Mouse (Mus musculus) liver, adult 2 months (tissue): ENCODE measurements around the gene Olfr70. TPM values are rescaled to one million over a fixed set of nuclear protein-coding genes. Genes with fewer than 3 reads are reported as not detected.

Experiments
- DNase-seq: peaks from one replicate; pipeline ENCODE4 v3.0.0-alpha.2; 2011; ENCODE audit warnings: low read depth, low spot score; ENCODE audit errors: extremely low read depth
- H3K27ac ChIP-seq: fragments of 200-500 bp; replicated peaks from 2 replicates; pipeline ENCODE4 v1.5.1; 2012; ENCODE audit warnings: low read depth, mild to moderate bottlenecking, control low read depth, inconsistent platforms, low read length; ENCODE audit not compliant: insufficient read depth
- H3K27me3 ChIP-seq: fragments of 200-500 bp; 2 replicates; pipeline ENCODE4 v1.6.1; 2012; ENCODE audit warnings: mild to moderate bottlenecking, moderate library complexity, low read length, inconsistent platforms; ENCODE audit not compliant: control insufficient read depth, insufficient read depth
- H3K36me3 ChIP-seq: fragments of 200-500 bp; 2 replicates; pipeline ENCODE4 v1.6.1; 2012; ENCODE audit warnings: low read length, inconsistent platforms; ENCODE audit not compliant: control insufficient read depth, insufficient read depth
- H3K4me1 ChIP-seq: fragments of 200-500 bp; 2 replicates; pipeline ENCODE4 v1.6.1; 2011; ENCODE audit warnings: low read length; ENCODE audit not compliant: control insufficient read depth, insufficient read depth
- H3K4me3 ChIP-seq: fragments of 200-500 bp; 2 replicates; pipeline ENCODE4 v1.5.1; 2011; ENCODE audit warnings: low read depth, mild to moderate bottlenecking, control low read depth, low read length, moderate library complexity; ENCODE audit not compliant: insufficient read depth
- H3K79me2 ChIP-seq: fragments of 200-500 bp; 2 replicates; pipeline ENCODE4 v1.6.1; 2012; ENCODE audit warnings: inconsistent platforms, mild to moderate bottlenecking, low read length, moderate library complexity; ENCODE audit not compliant: control insufficient read depth, insufficient read depth
- H3K9ac ChIP-seq: fragments of 200-500 bp; 2 replicates; pipeline ENCODE4 v1.6.1; 2012; ENCODE audit warnings: low read depth, mild to moderate bottlenecking, control low read depth, inconsistent platforms, low read length
- CTCF ChIP-seq: fragments of 200-500 bp; IDR thresholded peaks from 2 replicates; pipeline ENCODE4 v1.5.1; 2011; ENCODE audit warnings: low read depth, low read length, control low read depth
- POLR2A ChIP-seq: fragments of 200-500 bp; IDR thresholded peaks from 2 replicates; pipeline ENCODE4 v1.6.1; 2011; ENCODE audit warnings: low read length, control low read depth; ENCODE audit not compliant: insufficient read depth; ENCODE audit errors: extremely low read depth
- WGBS: fragments of 180-500 bp; shearing (Covaris S2); methylation state at CpG from one replicate; pipeline ENCODE4 v1.1.7; 2018; 5-methylcytosine and 5-hydroxymethylcytosine counted together
- polyA plus RNA-seq: library from polyadenylated mRNA; depleted of rRNA; stranded (reverse); fragments of >200 nt; gene quantifications from 2 replicates; pipeline ENCODE4 v1.2.3, GENCODE M21; 2012
- total RNA-seq: library from RNA; depleted of rRNA; stranded (reverse); fragments of >200 nt; gene quantifications from 2 replicates; pipeline ENCODE4 v1.2.3, GENCODE M21; 2014

The Olfr70 gene
- total and polyA plus RNA-seq, 2 experiments = not detected

- 24% methylated on average over 2 of the region's 2 CpGs for WGBS
- H3K27me3 ChIP-seq = no peaks in the 10 kb centered on the region
- peaks cover 7% of the 10 kb centered on the region; the same call in 1 of the 2 replicates for H3K4me1 ChIP-seq
- no peak overlapping the region for H3K9ac ChIP-seq
- peak; percentile 67 for DNase-seq
- no peak overlapping the region for H3K27ac ChIP-seq
- H3K36me3 ChIP-seq = no peaks in the 10 kb centered on the region
- no peak overlapping the region for H3K4me3 ChIP-seq
- no peaks in the 10 kb centered on the region for H3K79me2 ChIP-seq
- TF ChIP-seq CTCF (peak; percentile 75), POLR2A (no peak)
These were observed 28.5 kb downstream of the Olfr70 start for GRCm38 (mm10) chr4:43672070-43672469.

DNA sequence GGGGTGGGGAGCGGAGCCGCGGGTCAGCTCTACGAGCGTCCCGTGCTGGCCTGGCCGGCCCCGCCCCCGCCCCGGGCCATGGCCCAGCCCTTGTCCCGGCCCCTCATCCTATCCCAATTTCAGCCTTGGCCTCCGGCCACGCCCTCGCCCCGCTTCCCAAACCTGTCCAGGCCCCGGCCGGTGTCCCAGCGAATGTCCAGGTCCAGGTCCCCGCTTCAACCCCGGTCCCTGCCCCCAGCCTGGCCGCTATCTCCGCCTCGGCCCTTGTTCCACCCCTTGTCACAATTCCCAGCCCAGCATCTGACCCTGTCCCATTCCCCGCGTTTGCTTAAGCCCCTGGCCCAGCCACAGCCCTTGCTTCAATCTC is 31.2 kb downstream of the Olfr70 start:
- no peak for TF ChIP-seq CTCF
- TF ChIP-seq POLR2A = no peak
- no peaks in the 10 kb centered on the region for H3K27me3 ChIP-seq
- no peaks in the 10 kb centered on the region for H3K79me2 ChIP-seq
- DNase-seq = peak; percentile 66
- H3K27ac ChIP-seq = no peak overlapping the region
- peak overlapping the region; percentile 73 for H3K9ac ChIP-seq
- no peaks in the 10 kb centered on the region for H3K36me3 ChIP-seq
- WGBS = 1% methylated on average over 17 of the region's 25 CpGs
- peaks cover 7% of the 10 kb centered on the region; the same call in 1 of the 2 replicates for H3K4me1 ChIP-seq
- peak overlapping the region; percentile 77 for H3K4me3 ChIP-seq

- peak; percentile 74 for DNase-seq
- Histone ChIP-seq H3K9ac (peak within 1 kb of the TSS; percentile 73), H3K27me3 (no peaks in the 10 kb centered on the region), H3K27ac (no peak within 1 kb of the TSS), H3K4me1 (peaks cover 7% of the 10 kb centered on the region; the same call in 1 of the 2 replicates), H3K4me3 (peak within 1 kb of the TSS; percentile 77), H3K79me2 (no peaks in the 10 kb centered on the region), H3K36me3 (no peaks in the 10 kb centered on the region)
- TF ChIP-seq POLR2A (no peak), CTCF (no peak)
- 2% methylated on average over 38 of the region's 41 CpGs for WGBS
These were observed 31.7 kb downstream of the Olfr70 start, which contains the start of the genes Tmem8b and Fam221b for GRCm38 (mm10) chr4:43668782-43669427. Gene Tmem8b (plus strand): TSS chr4:43668971. Gene Fam221b (minus strand): TSS chr4:43669145.

GRCm38 (mm10) chr4:43666412-43666811 is 34.2 kb downstream of the Olfr70 start:
- TF ChIP-seq POLR2A = no peak
- no peak for TF ChIP-seq CTCF
- Histone ChIP-seq H3K9ac (no peak overlapping the region), H3K36me3 (no peaks in the 10 kb centered on the region), H3K27me3 (peaks cover 2% of the 10 kb centered on the region; the same call in 1 of the 2 replicates), H3K27ac (no peak overlapping the region), H3K4me1 (peaks cover 7% of the 10 kb centered on the region; the same call in 1 of the 2 replicates), H3K79me2 (no peaks in the 10 kb centered on the region), H3K4me3 (no peak overlapping the region)
- no peak for DNase-seq
- 27% methylated on average over 4 of the region's 4 CpGs for WGBS

GRCm38 (mm10) chr4:43657146-43657545 is 43.5 kb downstream of the Olfr70 start:
- DNase-seq = no peak
- TF ChIP-seq POLR2A = no peak
- TF ChIP-seq CTCF = no peak
- Histone ChIP-seq H3K36me3 (no peaks in the 10 kb centered on the region), H3K9ac (no peak overlapping the region), H3K27ac (no peak overlapping the region), H3K4me1 (peaks cover 4% of the 10 kb centered on the region), H3K27me3 (peaks cover 2% of the 10 kb centered on the region; the same call in 1 of the 2 replicates), H3K79me2 (0 out of 2 replicates have a peak, but pooled peaks cover 2% of the 10 kb centered on the region), H3K4me3 (no peak overlapping the region)
- WGBS = 65% methylated on average over 4 of the region's 4 CpGs
